Mouse (Mus musculus) megakaryocyte, adult 5-6 weeks (primary cell): ENCODE results near the gene Gm10375. TPM values are rescaled to one million over a fixed set of nuclear protein-coding genes. Genes with fewer than 3 reads are reported as not detected.
"Not testable (repeated sequence)": the region's sequence is repeated elsewhere in the genome, so short reads cannot be mapped to it uniquely, and the experiment has no call there.

Experiments used
- ATAC-seq: 2 replicates; pipeline ENCODE4 v1.8.0; 2016; ENCODE audit warnings: mild to moderate bottlenecking, inconsistent platforms; ENCODE audit not compliant: poor library complexity, severe bottlenecking
- total RNA-seq, 2 experiments: library from RNA; stranded (forward) in 1 of 2; stranded (reverse) in 1 of 2; fragments of 153-499, 151-499 nt in 1 of 2; fragments of 221-1000, 200-1000 nt in 1 of 2; gene quantifications; 2 replicates each; pipeline versions ENCODE4 v1.2.3 to v1.2.4; 2015 to 2017

Gene Gm10375
- total RNA-seq (2015) (not detected in 2 replicates), total RNA-seq (2017) (not detected in 2 replicates)

DNA sequence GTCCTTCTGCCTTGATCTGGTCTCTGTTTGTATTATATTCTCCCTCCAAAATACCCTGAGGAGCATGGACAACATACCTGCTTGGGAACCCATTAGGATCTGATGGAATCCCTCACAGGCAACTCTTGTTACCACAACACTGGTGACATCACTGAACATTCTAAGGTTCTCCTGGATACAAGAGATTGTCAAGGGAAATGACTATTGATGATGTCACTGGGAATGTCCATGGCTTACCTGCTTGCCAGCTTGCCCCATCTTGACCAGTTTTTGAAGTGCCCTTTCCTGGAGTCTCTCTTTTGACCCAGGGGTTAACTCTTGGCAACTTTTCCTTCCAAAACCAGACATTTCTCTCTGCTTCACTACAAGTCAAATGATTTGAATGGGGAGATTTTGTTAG is at the start of gene Gm10375:
Gm10375 (minus strand) TSS at position 101 of the 400 bp plus-strand sequence.
- not testable (repeated sequence) for ATAC-seq

DNA sequence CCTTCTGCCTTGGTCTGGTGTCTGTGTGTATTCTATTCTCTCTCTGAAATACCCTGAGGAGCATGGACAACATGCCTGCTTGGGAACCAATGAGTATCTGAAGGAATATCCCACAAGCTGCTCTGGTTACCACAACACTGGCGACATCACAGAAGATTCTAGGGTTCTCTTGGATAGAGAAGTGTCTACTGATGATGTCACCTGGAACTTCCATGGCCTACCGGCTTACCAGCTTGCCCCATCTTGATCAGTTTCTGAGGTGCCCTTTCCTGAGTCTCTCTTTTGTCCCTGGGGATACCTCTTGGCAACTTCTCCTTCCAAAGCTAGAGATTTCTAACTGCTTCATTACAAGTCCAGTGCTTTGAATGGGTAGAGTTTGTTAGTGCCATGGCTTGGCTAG is 28.8 kb downstream of the Gm10375 start, which contains the start of gene Gm17654:
Gm17654 (minus strand) TSS at position 101 of the 400 bp plus-strand sequence.
- not testable (repeated sequence) for ATAC-seq

DNA sequence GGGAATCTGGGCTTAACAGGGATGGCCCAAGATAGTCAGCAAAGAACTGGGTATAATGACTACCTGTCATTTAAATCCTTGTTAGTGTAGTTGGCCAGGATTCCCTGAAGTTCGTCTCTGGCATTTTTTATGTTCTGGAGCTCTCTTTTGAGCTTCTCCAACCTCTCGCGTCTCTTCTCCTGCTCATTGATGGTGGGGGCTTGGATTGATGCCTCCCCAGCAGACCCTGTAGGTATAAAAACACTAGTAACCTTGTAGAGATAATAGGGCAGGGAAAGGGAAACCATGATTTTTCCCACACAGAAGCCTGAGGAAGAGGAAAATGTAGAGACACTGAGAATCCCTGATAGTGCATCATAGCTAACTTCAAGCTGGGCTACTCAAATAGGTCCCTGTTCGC is 29.8 kb downstream of the Gm10375 start:
- not testable (repeated sequence) for ATAC-seq

Other genes with a start within 250 kb of the Gm10375 start
- gene Gm8138, start 191.7 kb downstream of the Gm10375 start, total RNA-seq (2015) = not detected in 2 replicates
- not detected in 2 replicates for gene Gm8138, start 191.7 kb downstream of the Gm10375 start, total RNA-seq (2017)
- gene Gm5799, start 64.4 kb downstream of the Gm10375 start, total RNA-seq (2015) = not detected in 2 replicates
- gene Gm5799, start 64.4 kb downstream of the Gm10375 start, total RNA-seq (2017) = not detected in 2 replicates
- not detected in 2 replicates for gene Gm17654, start 28.9 kb downstream of the Gm10375 start, total RNA-seq (2015)
- gene Gm17654, start 28.9 kb downstream of the Gm10375 start, total RNA-seq (2017) = not detected in 2 replicates
- gene Gm8165, start 69.2 kb upstream of the Gm10375 start, total RNA-seq (2015) = not detected in 2 replicates
- not detected in 2 replicates for gene Gm8165, start 69.2 kb upstream of the Gm10375 start, total RNA-seq (2017)
- gene Gm7324, start 89.8 kb upstream of the Gm10375 start, total RNA-seq (2015) = 0.16 and 0.67 TPM in 2 replicates
- 3.4 and 5.7 TPM in 2 replicates for gene Gm7324, start 89.8 kb upstream of the Gm10375 start, total RNA-seq (2017)
- not detected in 2 replicates for gene Gm16506, start 119.5 kb upstream of the Gm10375 start, total RNA-seq (2015)
- gene Gm16506, start 119.5 kb upstream of the Gm10375 start, total RNA-seq (2017) = not detected in 2 replicates
- gene Gm6526, start 139.9 kb upstream of the Gm10375 start, total RNA-seq (2015) = not detected in 2 replicates
- gene Gm6526, start 139.9 kb upstream of the Gm10375 start, total RNA-seq (2017) = not detected in 2 replicates
- gene Gm8180, start 176.7 kb upstream of the Gm10375 start, total RNA-seq (2015) = not detected in 2 replicates
- not detected in 2 replicates for gene Gm8180, start 176.7 kb upstream of the Gm10375 start, total RNA-seq (2017)